Mouse (Mus musculus) heart, postnatal 14 days (tissue): ENCODE data around the gene Bcl3. TPM values are rescaled to one million over a fixed set of nuclear protein-coding genes. Genes with fewer than 3 reads are reported as not detected.
A peak's percentile ranks its signal among the peaks of the same experiment; 100 is the strongest.

Experiments
- DNase-seq, 2 experiments: peaks; one replicate each; pipeline ENCODE4 v3.0.0; 2021 to 2022
- intact Hi-C: fragments of 180-260 bp; cut with DNase I; formaldehyde crosslinking; loops from one replicate; pipeline ENCODE4 v1.15.1; 2025
- total RNA-seq, 2 experiments: library from RNA; stranded (reverse); gene quantifications; 2 replicates each; pipeline ENCODE4 v1.2.3; 2021

The Bcl3 gene
- total RNA-seq, 2 experiments from 2014 or later = 3.9 to 4.5 TPM

DNA sequence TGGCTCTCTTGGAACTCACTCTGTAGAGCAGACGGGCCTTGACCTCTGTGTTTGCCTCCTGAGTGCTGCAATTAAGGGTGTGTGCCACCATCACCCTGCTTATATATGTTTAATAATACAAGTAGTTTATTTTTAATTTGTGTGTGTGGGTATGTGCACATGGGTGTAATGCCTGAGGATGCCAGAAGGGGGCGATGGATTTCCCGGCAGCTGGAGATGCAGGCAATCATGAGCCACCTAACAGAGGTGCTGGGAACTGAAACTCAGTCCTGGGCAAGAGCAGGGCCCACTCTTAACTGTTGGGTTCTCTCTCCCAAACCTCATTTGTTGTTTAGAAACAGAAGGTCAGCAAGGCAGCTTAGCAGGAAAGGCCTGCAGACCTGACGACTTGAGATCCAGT is 42.7 kb downstream of the Bcl3 start:
- intact Hi-C loops = loop anchor here (5.0 kb wide), 1 partner anchor 113 kb away; the partner anchor contains the start of gene Clptm1
- no peak for DNase-seq

DNA sequence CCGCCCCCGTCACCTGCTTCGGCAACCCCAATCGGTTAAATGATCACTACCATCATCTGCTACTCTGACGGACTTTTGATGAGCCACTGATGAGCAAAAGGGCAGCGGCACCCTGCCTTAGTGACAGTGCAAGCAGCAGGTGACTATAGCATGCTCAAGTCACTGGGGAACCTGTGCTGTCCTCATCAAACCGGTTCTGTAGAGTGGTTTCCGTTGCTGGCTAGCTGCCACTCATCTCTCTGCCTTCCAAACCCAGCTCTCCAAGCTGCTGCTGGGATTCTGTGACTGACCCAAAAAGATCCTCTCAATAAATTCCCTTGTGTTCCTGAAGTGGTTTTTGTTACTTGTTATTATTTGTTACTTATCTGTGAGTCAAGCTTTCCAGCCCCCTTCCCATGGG is 43.9 kb downstream of the Bcl3 start:
- intact Hi-C loops = no loop called here
- DNase-seq = no peak

DNA sequence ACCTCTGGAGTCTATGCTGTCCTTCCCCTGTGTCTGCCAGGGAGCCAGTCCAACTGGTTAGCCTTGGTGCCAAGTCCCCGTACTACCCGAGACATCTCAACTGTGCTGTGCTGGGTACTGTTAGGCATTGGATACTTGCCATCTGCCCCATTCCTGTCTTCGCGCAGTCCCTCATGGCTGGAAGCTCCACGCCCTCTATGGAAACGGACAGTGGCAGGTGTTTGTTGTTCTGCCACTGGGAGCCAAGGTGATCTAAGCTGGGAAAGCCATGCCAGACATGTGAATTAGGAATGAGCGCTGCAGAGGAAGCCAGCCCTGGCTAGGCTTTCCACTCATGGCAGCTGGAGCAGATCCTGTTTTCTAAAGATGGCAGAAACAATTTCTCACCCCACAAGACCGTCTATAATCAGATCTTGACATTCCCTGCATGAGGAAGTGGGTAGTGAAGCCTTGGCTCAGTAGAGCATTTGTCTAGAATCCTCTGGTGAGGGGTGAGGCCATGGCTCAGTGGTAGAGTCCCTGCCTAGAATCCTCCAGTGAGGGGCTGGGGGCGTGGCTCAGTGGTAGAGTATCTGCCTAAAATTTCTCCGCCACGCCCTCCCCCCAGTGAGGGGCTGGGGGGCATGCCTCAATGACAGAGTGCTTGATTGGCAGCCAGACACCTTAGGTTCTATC is 45.4 kb downstream of the Bcl3 start:
- peak; percentile 55 to 66 for DNase-seq
- intact Hi-C loops = no loop called here

DNA sequence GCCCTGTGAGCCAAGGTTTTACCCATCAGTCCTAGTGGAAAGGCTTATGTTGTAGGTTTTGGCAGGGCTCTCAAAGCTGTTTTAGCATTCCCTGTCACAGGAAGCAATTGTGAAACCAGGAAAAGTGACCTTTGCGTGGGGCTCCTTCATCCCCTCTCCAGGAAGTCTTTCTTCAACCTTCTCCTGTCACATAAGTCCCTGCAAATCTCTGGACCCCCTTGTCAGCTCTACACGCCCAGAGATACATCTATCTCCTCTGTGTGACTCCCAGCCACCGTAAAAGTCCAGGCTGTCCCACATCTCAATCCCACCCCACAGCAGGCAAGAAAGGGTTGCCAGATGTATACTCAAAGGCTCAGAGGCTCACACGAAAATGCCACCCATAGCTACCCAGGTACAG is 50.9 kb downstream of the Bcl3 start:
- intact Hi-C loops = no loop called here
- no peak for DNase-seq

DNA sequence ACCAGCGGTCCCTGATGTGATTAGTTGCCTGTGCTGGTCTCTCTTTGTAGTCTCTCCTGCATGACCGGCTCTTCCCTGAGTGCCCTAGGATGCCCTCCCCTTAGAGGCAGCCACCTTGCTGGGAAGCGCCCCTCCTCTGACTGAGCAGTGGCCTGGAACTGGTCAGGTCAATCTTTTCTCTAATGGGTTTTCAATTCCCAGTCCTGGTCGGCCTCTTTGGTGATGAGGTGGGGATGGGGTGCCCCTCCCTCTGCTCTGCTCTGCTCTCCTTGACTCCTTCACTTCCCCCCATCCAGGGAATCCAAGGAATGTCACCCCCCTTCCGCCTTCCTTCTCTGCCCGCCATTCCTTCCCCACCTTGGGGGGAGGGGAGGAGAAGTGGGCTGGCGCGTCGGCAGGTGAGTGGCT is 51.6 kb downstream of the Bcl3 start, which contains the start of gene Bcam:
Gene Bcam, minus strand, starts transcription at position 33 of the 408 bp plus-strand sequence.
- no peak for DNase-seq

DNA sequence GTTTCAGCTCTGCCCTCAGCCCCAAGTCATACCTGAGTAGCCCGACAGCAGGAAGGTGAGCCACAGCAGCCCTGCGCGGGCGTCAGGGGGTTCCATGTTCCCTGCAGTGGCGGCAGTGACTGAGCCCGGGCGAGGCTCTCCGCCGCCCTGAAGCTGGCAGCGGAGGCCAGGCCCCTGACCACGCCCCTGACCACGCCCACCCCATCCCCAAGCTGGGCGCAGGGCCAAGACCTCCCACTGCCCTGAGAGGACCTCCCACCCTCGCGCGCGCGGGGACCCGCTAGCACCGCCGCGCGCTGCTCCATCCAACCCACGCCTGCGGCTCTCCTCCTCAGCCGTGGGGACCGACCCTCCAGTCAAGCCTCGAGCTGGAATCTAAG is 52.2 kb downstream of the Bcl3 start:
- intact Hi-C loops = no loop called here
- peak; percentile 91 to 94 for DNase-seq

More for the DNA sequence above, 51.6 kb downstream of the Bcl3 start, which contains the start of gene Bcam:
- intact Hi-C loops = no loop called here

DNA sequence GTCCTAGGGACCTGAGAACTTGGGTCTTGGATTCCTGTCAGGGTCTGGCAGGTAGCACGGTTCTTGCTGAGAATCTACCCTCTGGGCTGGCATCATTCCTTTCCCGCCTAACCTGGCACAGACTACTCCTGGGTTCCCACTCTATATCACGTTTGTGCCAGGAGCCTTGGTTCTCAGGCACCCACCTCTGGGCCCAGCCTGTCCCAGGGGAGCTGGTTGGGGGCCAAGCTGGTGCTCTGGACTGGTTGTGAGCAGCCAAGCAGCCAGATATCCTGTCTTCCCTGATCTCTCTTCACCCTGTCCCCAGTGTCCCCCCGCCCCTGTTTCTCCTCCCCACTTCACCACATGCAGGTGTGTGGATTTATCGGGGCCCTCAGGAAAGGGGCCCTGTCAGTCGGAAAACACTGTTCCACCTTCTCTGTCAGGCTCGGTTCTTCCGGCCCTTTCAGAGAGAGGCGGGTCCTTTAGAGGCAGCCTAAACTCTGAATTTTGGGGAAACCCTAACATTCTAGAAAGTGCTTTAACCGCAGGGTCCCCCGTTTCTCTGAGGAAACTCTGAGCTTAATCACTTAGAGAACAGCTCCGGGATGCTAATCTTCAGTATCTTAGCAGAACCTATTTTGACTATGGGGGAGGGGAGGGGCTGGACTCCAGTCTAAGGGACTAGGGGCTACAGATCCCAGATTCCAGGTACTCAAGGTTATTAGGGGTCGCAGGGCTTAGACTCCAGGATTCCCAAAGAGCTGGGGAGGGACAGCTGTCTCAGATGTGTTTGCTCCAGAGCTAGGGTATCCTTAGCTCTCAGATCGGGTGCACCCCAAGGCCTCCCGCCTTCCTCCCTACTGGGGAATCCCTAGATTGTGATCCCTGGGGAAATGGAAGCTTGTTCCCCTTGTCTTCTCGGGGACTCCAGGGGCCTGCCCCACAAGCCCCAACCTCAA is 52.9 kb downstream of the Bcl3 start:
- intact Hi-C loops = no loop called here
- peak in 1 of 2 experiments; percentile 38 for DNase-seq

DNA sequence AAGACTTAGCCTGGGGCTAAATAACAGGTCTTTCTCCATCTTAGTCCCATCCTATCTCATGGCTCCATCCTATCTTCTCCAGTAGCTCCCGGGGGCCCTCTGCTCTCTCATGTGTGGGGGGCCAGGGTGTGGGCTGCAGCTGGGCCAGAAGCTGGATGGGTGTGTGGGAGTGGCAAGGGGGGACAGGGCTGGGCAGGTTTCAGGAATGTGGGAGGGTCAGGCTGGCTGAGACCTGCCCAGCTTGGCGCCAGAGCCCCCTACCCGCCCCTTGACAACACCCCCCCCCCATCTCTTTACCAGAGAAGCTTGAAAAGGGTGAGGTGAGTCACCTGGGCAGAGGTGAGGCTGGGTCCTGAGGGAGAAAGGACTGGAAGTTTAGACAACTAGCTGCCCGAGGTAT is 53.6 kb downstream of the Bcl3 start:
- intact Hi-C loops = no loop called here
- no peak for DNase-seq

DNA sequence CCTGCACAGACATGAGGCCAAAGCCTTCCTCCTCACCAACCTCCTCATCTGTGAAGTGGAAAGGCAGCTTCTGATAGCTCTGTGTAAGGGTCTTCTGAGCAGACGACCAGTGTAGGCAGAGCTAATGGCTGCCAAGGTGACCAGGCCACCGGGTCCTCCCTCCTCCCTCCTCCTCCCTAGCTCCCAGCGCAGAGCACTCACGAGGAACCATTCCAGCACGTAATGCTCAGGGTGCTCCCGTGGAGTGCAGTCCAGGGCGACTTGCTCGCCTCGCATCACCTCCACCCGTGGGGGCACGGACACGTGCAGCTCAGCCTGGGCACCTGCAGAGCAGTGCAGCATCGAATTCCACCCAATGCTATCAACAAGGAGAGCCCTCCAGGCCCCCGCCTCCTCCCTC is 54.3 kb downstream of the Bcl3 start:
- DNase-seq = peak in 1 of 2 experiments; percentile 25
- intact Hi-C loops = no loop called here

DNA sequence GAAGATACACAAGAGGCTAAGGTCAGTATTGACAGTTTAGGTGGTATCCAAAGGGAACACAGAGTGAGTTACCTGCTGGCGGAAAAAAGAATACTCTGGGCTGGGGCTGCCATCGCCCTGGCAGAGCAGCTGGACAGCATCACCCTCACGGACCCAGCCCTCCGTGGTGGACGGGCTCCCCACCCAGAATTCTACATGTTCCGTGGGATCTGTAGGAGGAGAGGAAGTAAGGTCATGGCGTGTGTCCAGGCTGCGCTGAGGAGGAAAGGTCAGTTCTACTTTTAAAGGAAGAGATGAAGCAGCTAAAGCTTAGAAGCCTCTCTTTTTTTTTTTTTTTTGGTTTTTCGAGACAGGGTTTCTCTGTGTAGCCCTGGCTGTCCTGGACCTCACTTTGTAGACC is 58.0 kb downstream of the Bcl3 start:
- DNase-seq = peak in 1 of 2 experiments; percentile 36
- intact Hi-C loops = no loop called here

DNA sequence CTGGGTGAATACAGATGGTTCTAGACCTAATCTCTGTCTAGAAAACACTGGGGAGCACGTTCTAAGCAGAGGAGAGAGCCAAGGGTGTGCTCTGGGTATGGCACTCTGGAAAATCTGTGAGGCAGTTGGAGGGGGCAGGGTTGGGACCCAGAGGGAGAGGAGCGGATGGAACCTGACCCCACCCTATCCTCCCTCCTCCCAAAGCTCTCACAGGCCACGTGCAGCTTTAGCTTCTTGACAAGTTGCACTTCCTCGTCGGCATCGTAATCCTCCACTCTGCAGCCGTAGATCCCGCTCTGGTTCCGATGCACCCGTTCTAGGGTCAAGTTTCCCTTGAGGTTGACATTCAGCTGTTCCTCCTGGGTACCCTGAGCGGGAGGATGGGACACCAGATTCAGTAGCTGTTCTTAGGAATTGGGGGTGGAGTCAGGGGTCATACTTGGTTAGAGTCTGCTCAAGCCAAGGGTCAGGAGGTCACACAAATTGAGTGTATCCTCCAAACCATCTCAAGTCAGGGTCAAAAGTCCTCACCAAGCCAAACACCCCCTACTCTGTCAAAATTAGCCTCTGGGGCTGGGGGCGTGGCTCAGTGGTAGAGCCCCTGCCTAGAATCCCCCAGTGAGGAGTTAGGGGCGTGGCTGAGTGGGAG is 58.6 kb downstream of the Bcl3 start:
- DNase-seq = peak in 1 of 2 experiments; percentile 35
- intact Hi-C loops = no loop called here

DNA sequence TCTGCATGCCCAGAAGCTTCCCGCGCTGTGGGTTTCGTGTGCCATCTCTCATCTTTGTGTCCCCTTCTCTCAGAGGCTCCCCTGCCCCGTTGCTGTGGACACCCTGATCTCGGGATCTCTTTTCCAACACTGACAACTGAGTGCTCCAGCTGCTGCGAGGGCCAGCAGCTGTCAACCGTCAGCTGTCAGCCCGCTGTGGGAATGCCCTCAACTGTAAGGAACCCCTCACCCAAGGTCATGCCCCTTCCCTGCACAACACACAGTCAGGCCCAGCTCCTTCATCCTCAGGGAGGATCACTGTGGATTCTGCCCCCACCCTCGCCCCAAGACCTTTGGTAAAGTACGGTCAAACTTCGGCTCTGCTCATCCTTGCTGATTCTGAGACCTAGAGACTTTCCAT is 60.3 kb downstream of the Bcl3 start:
- intact Hi-C loops = no loop called here

DNA sequence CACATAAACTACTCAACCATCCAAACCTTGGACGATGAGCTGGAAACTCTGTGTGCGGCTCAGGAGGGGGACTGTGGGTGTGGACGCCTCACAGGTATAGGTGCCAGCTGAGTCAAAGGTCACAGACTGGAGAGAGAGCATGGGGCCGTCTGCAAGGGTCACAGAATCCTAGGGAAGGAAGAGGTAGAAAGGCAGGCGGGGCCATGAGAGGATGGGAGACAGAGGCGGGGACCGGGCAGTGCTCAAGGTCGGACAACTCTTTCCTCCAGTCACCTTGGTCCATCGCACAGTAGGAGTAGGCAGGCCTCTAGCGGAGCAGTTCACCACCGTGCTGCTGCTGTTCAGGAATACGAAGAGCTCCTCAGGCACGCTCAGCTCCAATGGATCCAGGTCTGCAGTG is 62.5 kb downstream of the Bcl3 start:
- DNase-seq = peak in 1 of 2 experiments; percentile 41
- intact Hi-C loops = no loop called here

More for the DNA sequence above, 60.3 kb downstream of the Bcl3 start:
- no peak for DNase-seq

DNA sequence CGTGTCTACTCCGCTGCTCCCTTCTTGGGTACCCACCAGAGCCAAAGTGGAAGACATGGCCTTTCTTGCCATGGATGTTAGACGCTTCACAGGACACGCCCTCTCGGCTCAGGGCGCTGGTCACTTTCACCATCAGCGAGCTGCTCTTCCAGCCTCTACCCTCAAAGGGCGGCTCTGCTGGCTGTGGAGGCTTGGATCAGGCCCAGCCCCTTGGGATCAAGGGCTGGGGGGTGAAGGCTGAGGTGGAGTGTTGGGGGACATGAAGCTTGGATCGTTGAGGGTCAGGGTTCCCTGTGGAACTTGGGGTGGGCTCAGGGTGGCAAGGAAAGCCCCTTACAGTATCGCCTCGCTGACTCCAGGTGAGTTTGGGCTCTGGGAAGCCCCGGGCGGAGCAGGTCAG is 63.9 kb downstream of the Bcl3 start:
- DNase-seq = no peak
- intact Hi-C loops = no loop called here

Other genes with a start within 250 kb of the Bcl3 start
- gene Zfp296, start 245.5 kb downstream of the Bcl3 start, total RNA-seq = under 1 TPM; 0.20 to 0.36 TPM
- gene Gemin7, start 245.2 kb downstream of the Bcl3 start, total RNA-seq = 10 to 100 TPM; 45.6 to 49.8 TPM
- 10 to 100 TPM; 21.5 to 22.6 TPM for gene Clasrp, start 218.3 kb downstream of the Bcl3 start, total RNA-seq
- gene Relb, start 193.3 kb downstream of the Bcl3 start, total RNA-seq = 1 to 10 TPM; 6.3 to 9.6 TPM
- 10 to 100 TPM; 80.2 to 82.8 TPM for gene Clptm1, start 157.7 kb downstream of the Bcl3 start, total RNA-seq
- gene Apoc2, start 144.8 kb downstream of the Bcl3 start, total RNA-seq = under 1 TPM; 0.41 to 0.55 TPM
- gene Gm44805, start 141.3 kb downstream of the Bcl3 start, total RNA-seq = not detected
- gene Apoc4, start 141.3 kb downstream of the Bcl3 start, total RNA-seq = not detected
- 1 to 10 TPM; 2.2 to 8.9 TPM for gene Apoc1, start 130.1 kb downstream of the Bcl3 start, total RNA-seq
- gene Apoe, start 123.6 kb downstream of the Bcl3 start, total RNA-seq = 100 to 1,000 TPM; 243 to 352 TPM
- 100 to 1,000 TPM; 107 to 120 TPM for gene Tomm40, start 107.3 kb downstream of the Bcl3 start, total RNA-seq
- 10 to 100 TPM; 37.2 to 39.7 TPM for gene Nectin2, start 72.3 kb downstream of the Bcl3 start, total RNA-seq
- 100 to 1,000 TPM; 225 to 236 TPM for gene Bcam, start 51.8 kb downstream of the Bcl3 start, total RNA-seq
- gene Cblc, start 26.0 kb downstream of the Bcl3 start, total RNA-seq = not detected
- gene Gm19345, start 29.2 kb upstream of the Bcl3 start, total RNA-seq = not detected
- 1 to 10 TPM in 1 of 2 experiments, under 1 TPM in 1; 0.34 to 1.2 TPM for gene Ceacam16, start 38.5 kb upstream of the Bcl3 start, total RNA-seq
- not detected for gene Ceacam19, start 65.2 kb upstream of the Bcl3 start, total RNA-seq
- 10 to 100 TPM; 20.0 to 25.6 TPM for gene Pvr, start 98.4 kb upstream of the Bcl3 start, total RNA-seq
- 1 to 10 TPM; 1.3 to 1.6 TPM for gene Igsf23, start 128.0 kb upstream of the Bcl3 start, total RNA-seq
- gene Ceacam20, start 142.6 kb upstream of the Bcl3 start, total RNA-seq = not detected
- gene Nlrp9b, start 168.7 kb upstream of the Bcl3 start, total RNA-seq = not detected